Mouse (Mus musculus) myocyte (in vitro differentiated cells): ENCODE results near the gene Nt5c. TPM values are rescaled to one million over a fixed set of nuclear protein-coding genes. Genes with fewer than 3 reads are reported as not detected.
A peak's percentile ranks its signal among the peaks of the same experiment; 100 is the strongest.
"Not testable (repeated sequence)": the region's sequence is repeated elsewhere in the genome, so short reads cannot be mapped to it uniquely, and the experiment has no call there.

ENCODE experiments used
- H3K27me3 ChIP-seq: one replicate; pipeline ENCODE4 v1.6.1; 2011; ENCODE audit not compliant: control insufficient read depth, insufficient read depth, insufficient read length
- H3K36me3 ChIP-seq: one replicate; pipeline ENCODE4 v1.6.1; 2011; ENCODE audit not compliant: control insufficient read depth, insufficient read depth
- H3K4me2 ChIP-seq: one replicate; pipeline ENCODE4 v1.6.1; 2011; ENCODE audit warnings: low read depth, control low read depth
- H3K4me3 ChIP-seq: one replicate; pipeline ENCODE4 v1.5.1; 2011; ENCODE audit warnings: mild to moderate bottlenecking, control low read depth, moderate library complexity
- H3K79me2 ChIP-seq: one replicate; pipeline ENCODE4 v1.6.1; 2011; ENCODE audit not compliant: control insufficient read depth, insufficient read depth
- H3ac ChIP-seq: one replicate; pipeline ENCODE4 v1.6.1; 2011; ENCODE audit not compliant: control insufficient read depth, insufficient read length
- CEBPB ChIP-seq: IDR thresholded peaks from 2 replicates; pipeline ENCODE4 v1.6.1; 2011; ENCODE audit warnings: mild to moderate bottlenecking, moderate library complexity; ENCODE audit not compliant: poor library complexity, insufficient read depth, severe bottlenecking
- E2F4 ChIP-seq: IDR thresholded peaks from one replicate; pipeline ENCODE4 v1.6.1; 2011; ENCODE audit warnings: mild to moderate bottlenecking, control low read depth, moderate library complexity; ENCODE audit not compliant: insufficient read depth
- MAX ChIP-seq: IDR thresholded peaks from one replicate; pipeline ENCODE4 v1.6.1; 2011; ENCODE audit warnings: low read depth, mild to moderate bottlenecking, control low read depth
- MYOD1 ChIP-seq, 3 experiments: IDR thresholded peaks; one replicate each; pipeline ENCODE4 v1.6.1; 2011; ENCODE audit warnings: control low read depth in 2 of 3, low read depth in 2 of 3, mild to moderate bottlenecking in 2 of 3, moderate library complexity in 1 of 3; ENCODE audit not compliant: insufficient read length in 2 of 3, control insufficient read depth in 1 of 3
- MYOG ChIP-seq, 3 experiments: IDR thresholded peaks; one replicate each; pipeline ENCODE4 v1.6.1; 2011; ENCODE audit warnings: control low read depth in 2 of 3, low read depth in 2 of 3, mild to moderate bottlenecking in 2 of 3; ENCODE audit not compliant: insufficient read length in 2 of 3, control insufficient read depth in 1 of 3, insufficient read depth in 1 of 3
- POLR2A ChIP-seq: IDR thresholded peaks from one replicate; pipeline ENCODE4 v1.6.1; 2011; ENCODE audit warnings: low read depth, mild to moderate bottlenecking, control low read depth, moderate library complexity; ENCODE audit not compliant: insufficient read length
- POLR2AphosphoS2 ChIP-seq: IDR thresholded peaks from one replicate; pipeline ENCODE4 v1.6.1; 2011; ENCODE audit warnings: low read depth, control low read depth; ENCODE audit not compliant: insufficient read length
- REST ChIP-seq: IDR thresholded peaks from one replicate; pipeline ENCODE4 v1.6.1; 2011; ENCODE audit warnings: mild to moderate bottlenecking, control low read depth, moderate library complexity; ENCODE audit not compliant: insufficient read depth, insufficient read length
- SRF ChIP-seq: IDR thresholded peaks from one replicate; pipeline ENCODE4 v1.6.1; 2011; ENCODE audit warnings: low read depth; ENCODE audit not compliant: control insufficient read depth, insufficient read length
- TCF12 ChIP-seq: IDR thresholded peaks from one replicate; pipeline ENCODE4 v1.6.1; 2011; ENCODE audit warnings: mild to moderate bottlenecking, control low read depth; ENCODE audit not compliant: poor library complexity, insufficient read depth, severe bottlenecking
- TCF3 ChIP-seq: IDR thresholded peaks from one replicate; pipeline ENCODE4 v1.6.1; 2011; ENCODE audit warnings: low read depth, control low read depth; ENCODE audit not compliant: insufficient read length
- USF1 ChIP-seq: IDR thresholded peaks from one replicate; pipeline ENCODE4 v1.6.1; 2011; ENCODE audit warnings: low read depth, mild to moderate bottlenecking, control low read depth, moderate library complexity
- polyA plus RNA-seq: library from polyadenylated mRNA; unstranded; fragments of >200 nt; fragmentation: generic; extraction: Trizol; gene quantifications from one replicate; pipeline ENCODE4 v1.2.1, GENCODE M21; 2012; ENCODE audit warnings: missing spikeins

Nt5c gene
- polyA plus RNA-seq, 1 experiment, result 64.0 TPM

GRCm38 (mm10) chr11:115535401-115536037 is 43.9 kb upstream of the Nt5c start:
- peaks cover 47% of the 10 kb centered on the region for H3K79me2 ChIP-seq
- peaks cover 26% of the 10 kb centered on the region for H3K36me3 ChIP-seq
- no peaks in the 10 kb centered on the region for H3K27me3 ChIP-seq
- TF ChIP-seq POLR2AphosphoS2 (peak; percentile 22), MAX (no peak), MYOG (IDR thresholded peaks at IDR 0.05; ENCODE audit: control insufficient read depth in 1 of 3, insufficient read depth in 1 of 3, insufficient read length in 2 of 3, low read depth in 2 of 3) (no peak), TCF3 (no peak)
- peak overlapping the region; percentile 97 for H3ac ChIP-seq
- H3K4me2 ChIP-seq, result peak overlapping the region; percentile 99
- peak overlapping the region; percentile 69 for H3K4me3 ChIP-seq

- peaks cover 54% of the 10 kb centered on the region for H3K79me2 ChIP-seq
- H3K4me2 ChIP-seq, result peak overlapping the region; percentile 99
- H3K4me3 ChIP-seq, result peak overlapping the region; percentile 69
- peaks cover 30% of the 10 kb centered on the region for H3K36me3 ChIP-seq
- no peak for TF ChIP-seq TCF12
- TF ChIP-seq POLR2A, result no peak
- peak overlapping the region; percentile 97 for H3ac ChIP-seq
- H3K27me3 ChIP-seq, result no peaks in the 10 kb centered on the region
These were observed 43.2 kb upstream of the Nt5c start for GRCm38 (mm10) chr11:115534759-115535371.

- H3K4me3 ChIP-seq, H3K27me3 ChIP-seq, H3K4me2 ChIP-seq, H3ac ChIP-seq: not testable (repeated sequence)
- Histone ChIP-seq H3K79me2 (peaks cover 62% of the 10 kb centered on the region), H3K36me3 (peaks cover 59% of the 10 kb centered on the region)
These were observed 34.8 kb upstream of the Nt5c start for GRCm38 (mm10) chr11:115526446-115526845.

GRCm38 (mm10) chr11:115522703-115523102 is 31.0 kb upstream of the Nt5c start:
- H3K79me2 ChIP-seq, result peaks cover 30% of the 10 kb centered on the region
- H3K27me3 ChIP-seq, result no peaks in the 10 kb centered on the region
- no peak overlapping the region for H3K4me3 ChIP-seq
- no peak overlapping the region for H3ac ChIP-seq
- H3K4me2 ChIP-seq, result no peak overlapping the region
- TF ChIP-seq MYOD1 (IDR thresholded peaks at IDR 0.05; ENCODE audit: control insufficient read depth in 1 of 3, insufficient read length in 2 of 3, low read depth in 2 of 3) (no peak), MYOG (IDR thresholded peaks at IDR 0.05; ENCODE audit: control insufficient read depth in 1 of 3, insufficient read depth in 1 of 3, insufficient read length in 2 of 3, low read depth in 2 of 3) (no peak), TCF12 (no peak), E2F4 (no peak), CEBPB (no peak), SRF (no peak), REST (no peak), POLR2A (no peak), TCF3 (no peak), USF1 (no peak), POLR2AphosphoS2 (no peak), MAX (no peak)
- H3K36me3 ChIP-seq, result peaks cover 44% of the 10 kb centered on the region

GRCm38 (mm10) chr11:115522238-115522637 is 30.6 kb upstream of the Nt5c start:
- Histone ChIP-seq H3K79me2 (peaks cover 25% of the 10 kb centered on the region), H3K4me3 (no peak overlapping the region), H3K36me3 (peaks cover 41% of the 10 kb centered on the region), H3K4me2 (no peak overlapping the region), H3K27me3 (no peaks in the 10 kb centered on the region), H3ac (no peak overlapping the region)
- TF ChIP-seq CEBPB (no peak), POLR2AphosphoS2 (no peak), MYOD1 (IDR thresholded peaks at IDR 0.05; ENCODE audit: control insufficient read depth in 1 of 3, insufficient read length in 2 of 3, low read depth in 2 of 3) (no peak), TCF12 (no peak), TCF3 (no peak), USF1 (no peak), MAX (no peak), REST (no peak), SRF (no peak), E2F4 (no peak), POLR2A (no peak), MYOG (IDR thresholded peaks at IDR 0.05; ENCODE audit: control insufficient read depth in 1 of 3, insufficient read depth in 1 of 3, insufficient read length in 2 of 3, low read depth in 2 of 3) (no peak)
